Mouse (Mus musculus): ENCODE measurements around the gene Nol4l.
"Not testable (repeated sequence)": the region's sequence is repeated elsewhere in the genome, so short reads cannot be mapped to it uniquely, and the experiment has no call there.

The Nol4l gene

DNA sequence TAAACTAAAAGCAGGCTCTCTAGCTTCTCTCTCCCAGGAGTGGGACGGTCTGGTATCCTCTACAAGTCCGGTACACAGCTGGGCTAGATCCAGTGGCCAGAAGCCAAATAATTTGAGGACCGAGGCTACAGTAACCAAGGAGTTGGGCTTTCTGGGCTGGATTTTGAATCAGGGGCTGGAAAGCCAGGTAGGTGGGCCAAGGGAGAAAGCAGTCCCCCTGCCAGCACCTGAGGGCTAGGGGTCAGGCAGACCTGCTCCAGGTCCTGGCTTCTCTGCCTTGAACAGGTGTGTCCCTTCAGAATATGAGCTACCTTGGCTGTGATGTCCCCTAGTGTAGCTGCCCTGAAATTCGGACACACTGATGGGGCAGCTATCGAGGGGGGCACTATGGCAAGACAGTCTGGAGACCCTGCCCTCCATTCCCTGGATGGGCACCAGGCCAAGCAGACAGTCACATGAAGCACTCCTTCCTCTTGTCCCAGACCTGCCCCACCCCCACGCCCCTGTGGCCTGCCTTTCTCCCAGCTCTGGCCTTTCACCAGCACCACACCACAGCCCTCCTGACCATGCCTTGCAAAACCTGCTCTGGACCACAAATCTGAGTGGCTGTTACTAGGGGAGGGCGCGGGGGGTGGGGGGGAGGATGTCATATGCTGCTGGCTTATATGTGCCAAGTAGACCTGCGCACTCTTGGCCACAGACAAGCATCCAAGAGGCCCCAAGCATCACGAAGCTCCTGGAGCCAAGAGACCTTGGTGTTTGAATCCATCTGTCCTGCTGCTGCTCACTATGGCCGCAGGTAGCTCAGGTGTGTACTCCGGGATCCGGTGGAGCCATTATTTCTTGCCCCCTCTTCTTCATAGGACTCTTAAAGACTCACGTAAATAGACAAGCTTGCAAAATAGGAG, 17.1 kb downstream of the Nol4l start:
- no peak for DNase-seq (ENCODE audit: low spot score)

DNA sequence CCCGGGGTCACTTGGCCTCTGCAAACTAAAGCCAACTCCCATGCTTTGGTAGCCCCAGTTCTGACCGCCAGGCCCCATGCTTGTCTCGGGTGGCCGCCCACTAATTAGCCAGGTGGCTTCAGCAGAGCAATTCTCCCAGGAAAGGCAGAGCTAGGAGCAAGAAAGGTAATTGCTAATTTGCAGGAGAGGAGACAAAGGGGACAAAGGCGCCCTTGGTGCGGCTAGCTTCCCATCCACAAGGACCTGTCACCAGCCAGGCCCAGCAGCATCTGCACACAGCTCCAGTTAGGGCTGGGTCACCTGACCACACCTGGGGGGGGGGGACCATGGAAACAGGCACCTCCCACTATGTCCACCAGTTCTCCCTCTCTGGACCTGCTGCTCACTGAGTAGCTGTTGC, 18.2 kb downstream of the Nol4l start:
- no peak for DNase-seq (ENCODE audit: low spot score)

DNA sequence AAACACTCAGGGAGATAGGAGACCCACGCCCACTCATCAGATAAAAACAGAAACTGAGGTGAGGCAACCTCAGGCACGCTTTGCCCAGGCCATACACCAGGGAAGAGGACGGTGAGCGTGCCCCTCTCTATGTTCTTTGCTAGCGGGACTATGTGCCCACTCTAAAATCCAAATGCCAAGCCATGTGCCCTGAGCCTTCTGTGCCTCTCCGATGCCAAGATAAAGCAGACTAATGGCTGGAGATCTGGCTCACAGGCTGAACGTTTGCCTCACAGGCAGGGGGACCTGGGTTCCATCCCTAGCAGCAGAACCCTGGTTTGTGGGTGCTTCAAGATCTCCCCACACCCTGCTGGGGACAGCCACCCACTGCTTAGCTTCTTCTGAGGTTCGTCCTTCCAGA, 19.6 kb downstream of the Nol4l start:
- no peak for DNase-seq (ENCODE audit: low spot score)

DNA sequence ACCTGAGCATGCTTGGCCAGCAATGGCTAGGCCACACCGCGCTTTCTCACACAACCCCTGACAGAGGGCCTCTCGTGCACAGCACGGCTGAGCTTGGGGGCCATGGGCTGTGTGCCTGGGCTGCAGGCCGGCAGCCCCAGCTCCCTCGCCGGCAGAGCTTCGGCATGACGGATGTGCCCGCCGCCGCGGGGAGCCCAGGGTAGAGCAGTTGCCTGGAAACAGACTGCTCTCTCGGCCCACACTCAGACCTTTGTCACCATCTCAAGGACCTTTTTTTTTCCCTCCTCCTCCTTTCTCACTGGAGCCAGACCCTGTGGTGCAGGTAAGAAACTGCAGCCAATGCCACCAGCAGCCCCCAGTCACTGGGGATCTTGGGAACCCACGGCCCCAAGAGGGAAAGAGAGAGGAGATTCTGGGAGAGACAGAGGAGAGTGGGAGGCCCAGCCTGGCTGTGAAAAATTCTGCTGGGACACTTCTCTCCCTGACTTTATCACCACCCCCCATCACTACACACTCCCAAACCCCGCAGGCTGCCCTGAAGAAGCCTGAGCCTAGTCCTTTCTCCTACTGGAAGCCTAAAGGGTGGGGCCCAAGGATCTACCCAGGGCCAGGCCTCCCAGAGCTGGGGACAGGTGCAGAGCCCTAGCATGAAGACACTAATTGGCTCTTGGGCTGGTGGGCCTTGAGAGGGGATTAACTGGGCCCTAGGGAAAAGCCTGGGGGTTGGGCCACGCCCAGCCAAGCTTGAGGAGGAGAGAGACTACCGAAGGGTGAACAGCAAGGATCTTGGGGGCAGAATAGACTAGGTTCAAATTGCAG, 20.4 kb downstream of the Nol4l start:
- DNase-seq (ENCODE audit: low spot score): no peak

DNA sequence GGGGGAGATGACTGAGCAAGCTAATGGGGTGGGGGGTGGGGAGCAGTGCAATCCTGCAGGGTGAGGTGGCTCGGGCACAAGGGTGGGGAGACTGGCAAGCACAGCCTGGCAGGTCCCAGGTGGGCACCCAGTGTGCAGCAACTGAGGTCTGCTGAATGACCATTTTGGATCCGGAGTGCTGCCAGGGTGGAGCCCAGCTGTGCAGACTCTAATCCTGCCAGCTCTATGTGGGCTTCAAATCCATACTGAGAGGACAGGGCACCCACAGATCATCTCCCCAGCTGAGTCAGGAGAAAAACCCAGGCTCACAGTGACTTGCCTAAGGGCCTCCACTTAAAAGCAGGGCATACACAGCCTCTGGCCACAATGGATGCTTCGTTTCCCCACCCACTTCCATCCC, 21.4 kb downstream of the Nol4l start:
- DNase-seq (ENCODE audit: low spot score): no peak

DNA sequence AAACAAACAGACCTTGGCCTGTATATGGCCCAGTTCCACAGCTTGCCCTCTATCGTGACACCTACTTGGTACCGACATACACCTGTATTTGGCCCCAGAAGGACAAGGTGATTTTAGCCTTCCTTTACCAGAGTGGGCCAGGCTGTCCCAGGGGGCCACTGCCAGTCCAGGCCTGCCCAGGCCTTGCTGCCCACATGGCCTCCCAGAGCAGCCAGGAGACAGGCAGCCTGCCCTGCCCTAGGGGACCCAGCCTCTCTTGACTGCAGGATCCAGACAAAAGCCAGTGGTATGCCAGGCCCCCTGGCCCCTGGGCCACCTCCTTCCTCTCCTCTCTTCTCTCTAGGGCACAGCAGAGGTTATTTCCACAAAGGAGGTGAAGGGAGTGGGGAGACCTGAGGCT, 21.8 kb downstream of the Nol4l start:
- DNase-seq (ENCODE audit: low spot score): no peak

DNA sequence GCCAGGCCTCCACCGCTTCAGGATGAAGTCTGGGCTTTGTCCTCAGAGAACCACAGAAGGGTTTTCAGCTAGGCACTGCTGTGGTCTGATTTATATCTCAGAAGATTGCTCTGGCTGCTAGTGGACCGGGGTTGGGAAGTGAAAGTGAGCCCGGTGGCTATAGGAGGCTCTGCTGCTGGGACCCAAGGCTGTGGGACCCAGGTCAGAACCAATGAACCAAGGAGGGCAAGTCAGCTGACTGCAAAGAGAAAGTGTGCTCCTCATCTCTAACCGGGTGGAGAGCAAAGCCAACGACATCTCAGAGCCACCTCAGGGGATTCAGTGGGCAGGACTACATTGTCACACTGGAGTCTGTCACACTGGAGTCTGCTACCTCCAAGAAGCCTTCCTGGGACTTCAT, 23.4 kb downstream of the Nol4l start:
- no peak for DNase-seq (ENCODE audit: low spot score)

DNA sequence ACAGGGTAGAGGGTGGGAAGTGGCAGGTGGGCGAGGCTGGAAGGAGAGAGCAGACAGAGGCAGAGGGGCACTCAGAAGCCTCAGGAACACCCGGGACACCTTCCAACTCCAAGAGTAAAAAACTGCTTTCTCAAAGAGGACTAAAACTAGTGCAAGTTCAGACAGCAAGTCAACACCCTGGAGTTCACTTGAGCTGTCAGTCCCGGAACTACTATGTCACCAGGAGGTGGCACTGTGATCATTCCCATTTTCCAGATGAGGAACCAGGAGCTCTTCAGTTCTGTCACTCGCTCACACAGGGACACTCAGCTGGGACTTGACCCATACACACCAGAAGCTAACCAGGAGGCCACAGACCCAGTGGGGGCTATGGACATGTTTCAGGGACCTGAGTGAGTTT, 30.6 kb downstream of the Nol4l start:
- peak; percentile 51 for DNase-seq (ENCODE audit: low spot score)

DNA sequence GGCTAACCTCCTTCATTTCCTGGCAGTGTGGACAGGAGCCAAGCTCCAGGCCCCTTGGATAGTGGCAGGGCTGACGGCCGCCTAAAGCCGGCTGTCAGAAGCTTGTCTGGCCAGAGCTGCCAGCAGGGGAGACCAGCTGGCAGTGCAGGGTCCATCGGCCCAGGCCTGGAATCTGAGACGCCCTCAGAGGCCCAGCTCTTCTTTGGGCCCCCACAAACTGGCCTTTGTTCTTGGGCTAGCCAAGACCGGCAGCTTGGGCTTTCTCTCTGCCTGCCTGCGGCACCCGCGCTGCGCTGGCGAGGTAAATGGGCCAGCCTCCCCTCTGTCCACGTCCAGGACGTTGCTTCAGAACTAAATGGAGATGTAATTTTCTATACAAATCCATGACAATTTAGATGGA, 32.9 kb downstream of the Nol4l start:
- DNase-seq (ENCODE audit: low spot score): no peak

DNA sequence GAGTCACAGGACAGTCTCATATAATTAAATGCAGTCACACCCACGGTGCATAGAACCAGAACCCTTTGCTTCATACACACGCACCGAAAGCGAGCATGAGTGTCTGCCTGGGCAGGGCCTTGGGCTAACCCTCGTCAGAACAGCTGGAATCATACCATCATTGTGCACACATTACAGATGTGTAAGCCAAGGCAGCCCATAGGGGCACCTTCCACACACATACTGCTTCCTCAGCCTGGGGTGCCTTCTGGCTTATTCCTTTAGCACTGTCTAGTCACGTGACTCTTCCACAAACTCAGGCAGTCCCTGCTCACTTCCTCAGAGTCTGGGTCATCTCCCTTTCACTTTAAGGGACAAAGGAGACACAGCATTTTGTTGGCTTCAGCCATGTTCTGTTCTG, 33.5 kb downstream of the Nol4l start:
- no peak for DNase-seq (ENCODE audit: low spot score)

DNA sequence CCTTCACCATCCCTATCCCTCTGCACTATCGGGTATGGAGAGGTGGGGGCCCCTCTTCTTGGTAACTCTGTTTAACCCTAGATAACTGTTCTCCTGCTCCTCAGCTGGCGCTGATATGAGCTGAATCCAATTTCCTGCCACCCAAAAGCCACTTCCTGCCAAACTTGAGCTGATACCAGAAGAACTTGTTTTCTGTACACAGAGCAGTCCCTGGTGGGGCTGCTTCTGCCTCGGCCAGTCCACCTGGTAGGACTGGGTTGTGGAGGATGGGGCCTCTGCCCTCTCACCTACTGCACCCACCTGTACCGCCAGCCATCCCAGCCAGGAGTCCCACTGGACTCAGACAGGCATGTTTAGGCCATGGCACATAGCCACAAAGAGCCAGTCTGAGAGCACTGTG, 34.0 kb downstream of the Nol4l start:
- peak; percentile 84 for DNase-seq (ENCODE audit: low spot score)

DNA sequence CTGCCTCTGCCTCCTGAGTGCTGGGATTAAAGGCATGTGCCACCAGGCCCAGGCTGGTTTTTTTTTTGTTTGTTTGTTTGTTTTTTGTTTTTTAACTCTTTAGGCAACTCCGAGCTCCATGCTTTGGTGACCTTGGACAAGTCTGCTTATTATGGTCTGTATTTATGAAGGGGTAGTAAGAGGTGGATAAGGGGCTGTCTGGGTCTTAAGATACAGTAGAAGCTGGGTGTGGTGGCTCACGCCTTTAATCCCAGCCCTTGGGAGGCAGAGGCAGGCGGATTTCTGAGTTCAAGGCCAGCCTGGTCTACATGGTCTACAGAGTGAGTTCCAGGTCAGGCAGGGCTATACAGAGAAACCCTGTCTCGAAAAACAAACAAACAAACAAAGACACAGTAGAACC, 34.4 kb downstream of the Nol4l start:
- DNase-seq (ENCODE audit: low spot score): not testable (repeated sequence)

DNA sequence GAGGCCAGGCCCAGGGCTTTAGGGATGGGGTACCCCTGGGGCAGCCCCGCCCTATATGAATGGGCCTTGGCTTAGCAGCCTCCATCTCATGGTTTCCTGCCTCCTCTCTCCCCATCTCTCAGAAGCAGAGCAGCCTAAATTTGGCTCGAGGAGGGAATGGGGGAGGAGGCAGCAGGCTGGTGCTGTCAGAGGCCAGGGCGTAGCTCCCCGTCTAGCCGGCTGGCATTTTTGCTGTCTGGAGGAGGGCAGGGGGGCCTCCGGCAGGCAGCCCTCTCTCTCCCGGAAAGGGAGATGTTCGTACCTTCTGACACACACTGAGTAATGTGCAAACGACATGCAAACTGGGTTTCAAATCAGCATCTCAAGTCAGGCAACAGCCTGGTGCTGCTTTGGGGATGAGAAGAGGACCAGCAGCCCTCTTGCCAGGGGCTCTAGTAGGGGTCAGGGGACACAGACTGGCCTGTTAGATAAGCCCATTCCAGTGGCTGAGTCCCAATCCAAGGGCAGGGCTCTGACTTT, 35.4 kb downstream of the Nol4l start:
- peak; percentile 70 for DNase-seq (ENCODE audit: low spot score)

DNA sequence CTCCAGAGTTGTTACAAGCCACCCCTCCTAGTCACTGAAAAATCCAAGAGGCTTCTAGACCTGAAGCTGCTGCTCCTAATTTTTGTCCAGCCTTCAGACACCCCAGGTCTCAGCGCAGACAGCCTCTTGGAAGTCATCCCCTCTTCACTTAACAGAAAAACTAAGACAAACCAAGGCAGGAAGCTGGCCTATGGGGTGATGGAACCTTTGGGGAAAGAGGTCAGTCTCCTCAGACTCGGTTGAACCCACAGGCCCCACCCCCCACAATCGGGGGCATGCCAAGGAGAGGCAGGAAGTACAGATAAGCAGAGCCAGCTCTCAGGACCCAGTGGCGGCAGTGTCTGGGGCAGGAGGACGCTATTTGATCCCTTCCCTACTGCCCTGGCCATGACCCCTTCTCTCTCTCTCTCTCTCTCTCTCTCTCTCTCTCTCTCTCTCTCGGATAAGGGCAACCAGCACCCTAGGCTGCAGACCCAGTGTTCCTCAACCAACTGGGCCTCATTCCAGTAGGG, 35.9 kb downstream of the Nol4l start:
- peak; percentile 70 for DNase-seq (ENCODE audit: low spot score)

DNA sequence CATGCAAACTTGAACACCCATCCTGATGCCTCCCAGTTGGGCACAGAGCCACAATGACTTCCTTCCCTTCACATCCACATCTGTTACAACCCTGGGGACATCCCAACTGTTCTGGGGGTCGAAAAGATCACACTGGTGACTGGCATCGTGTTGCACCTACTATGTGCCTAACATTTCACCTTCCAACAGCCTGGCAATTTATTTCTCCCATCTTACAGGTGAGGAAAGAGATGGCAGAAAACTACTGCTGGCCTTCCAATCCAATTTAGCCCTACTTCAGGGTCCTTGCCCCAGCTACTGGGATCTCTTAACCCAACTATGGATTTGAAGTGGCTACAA, 36.4 kb downstream of the Nol4l start:
- no peak for DNase-seq (ENCODE audit: low spot score)

DNA sequence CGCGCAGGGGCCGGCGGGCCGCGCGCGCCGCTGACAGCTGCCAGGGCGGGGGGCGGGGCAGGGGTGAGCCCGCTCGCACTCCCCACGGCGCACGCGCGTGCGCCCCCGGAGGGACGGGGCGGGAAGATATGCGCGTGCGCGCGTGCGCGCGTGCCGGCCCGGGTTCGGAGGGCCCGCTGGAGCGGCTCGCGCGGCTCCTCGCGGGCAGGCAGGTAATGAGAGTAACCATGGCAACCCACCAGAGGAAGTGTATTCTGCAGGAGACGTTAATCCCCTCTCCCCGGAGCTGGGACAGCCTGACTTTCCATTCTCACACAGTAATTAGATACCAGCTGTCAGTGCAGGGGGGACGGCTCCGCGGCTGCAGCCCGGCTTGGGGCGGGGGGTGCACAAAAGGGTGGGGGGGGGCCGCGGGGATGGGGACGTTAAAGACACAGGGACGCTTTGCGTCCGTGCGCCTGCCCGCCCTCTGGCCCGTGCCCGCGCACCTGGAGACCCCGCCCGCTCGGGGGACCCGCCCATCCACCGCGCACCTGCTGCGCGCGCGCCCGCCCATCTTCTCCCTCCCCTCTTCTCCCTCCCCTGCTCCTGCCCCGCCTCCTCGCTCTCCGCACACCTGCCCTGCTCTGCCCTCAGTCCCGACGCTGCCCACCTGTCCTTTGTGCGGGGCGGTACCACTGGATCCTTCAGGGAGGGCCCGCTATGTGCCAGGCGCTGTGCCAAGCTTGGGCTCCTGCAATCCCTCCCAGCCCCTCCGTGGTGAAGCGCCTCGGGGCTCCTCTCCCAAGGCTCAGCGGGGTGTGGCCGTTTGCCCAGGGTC, 37.0 kb downstream of the Nol4l start, which contains the start of gene 4930404H24Rik:
TSS of gene 4930404H24Rik (plus strand) at position 218 of the 820 bp plus-strand sequence.
- DNase-seq (ENCODE audit: low spot score): peak; percentile 81

DNA sequence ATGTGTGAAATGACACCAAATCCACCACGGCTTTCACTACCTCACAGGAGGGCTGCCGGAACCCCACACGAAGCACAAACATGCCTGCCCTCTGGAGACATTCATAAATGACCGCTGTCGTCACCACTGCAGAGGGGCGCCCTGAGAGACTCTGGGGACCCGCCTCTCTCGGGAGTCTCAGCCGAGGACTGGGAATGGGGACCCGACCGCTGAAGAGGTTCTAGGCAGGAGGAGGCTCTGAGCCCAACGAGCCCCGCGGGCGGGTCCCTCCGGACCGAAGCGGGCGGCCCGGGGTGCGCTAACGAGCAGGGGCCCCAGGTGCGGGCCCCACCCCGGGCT, 37.6 kb downstream of the Nol4l start:
- DNase-seq (ENCODE audit: low spot score): no peak

DNA sequence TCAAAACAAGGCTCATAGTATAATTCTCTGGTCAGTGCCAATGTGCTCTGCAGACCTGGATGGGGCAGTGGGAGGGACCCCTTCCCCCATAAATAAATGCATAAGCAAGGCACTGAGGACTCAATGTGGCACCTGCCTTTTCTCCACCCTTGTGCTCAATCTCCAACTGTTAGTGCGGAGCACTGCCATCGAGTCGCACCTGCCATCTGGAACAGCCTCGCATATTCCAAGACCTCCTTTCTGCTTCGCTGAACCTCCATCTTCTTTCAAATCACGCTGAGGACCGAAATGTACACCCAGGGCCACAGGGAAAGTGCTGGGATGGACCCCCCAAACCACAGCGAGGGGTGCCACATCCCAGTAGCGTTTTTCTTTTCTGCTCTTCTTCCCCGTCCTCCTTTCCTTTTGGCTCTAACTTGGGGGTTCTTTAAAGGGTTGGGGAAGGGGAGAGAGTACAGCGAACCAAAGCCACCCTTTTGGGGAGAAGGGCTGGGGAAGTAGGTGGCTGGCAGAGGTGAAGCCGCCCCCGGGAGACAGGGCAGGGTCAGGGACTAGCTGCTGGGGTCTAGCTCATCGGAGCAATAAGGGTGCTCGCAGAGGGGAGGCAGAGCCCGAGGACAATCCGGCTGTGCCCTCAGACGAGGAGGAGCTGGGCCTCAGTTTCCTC, 38.1 kb downstream of the Nol4l start:
- no peak for DNase-seq (ENCODE audit: low spot score)

DNA sequence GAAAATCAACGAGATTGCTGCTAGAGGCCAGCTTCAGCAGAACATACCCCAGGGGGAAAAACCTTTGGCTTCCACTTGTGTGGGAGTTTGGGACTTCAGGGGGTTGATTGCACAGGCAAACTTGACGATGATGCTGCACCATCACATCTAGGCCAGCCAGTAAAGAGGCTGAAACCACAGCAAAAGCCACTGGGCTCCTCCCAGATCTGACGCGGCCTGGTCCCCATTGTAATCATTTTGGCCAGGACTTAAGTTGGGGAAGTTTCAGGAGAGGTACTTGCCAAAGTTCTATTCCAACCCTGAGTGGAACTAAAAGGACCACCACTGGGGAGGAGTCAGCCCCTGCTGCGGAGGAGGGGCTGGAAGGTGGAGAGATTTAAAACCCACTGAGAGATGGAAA, 38.8 kb downstream of the Nol4l start:
- no peak for DNase-seq (ENCODE audit: low spot score)

DNA sequence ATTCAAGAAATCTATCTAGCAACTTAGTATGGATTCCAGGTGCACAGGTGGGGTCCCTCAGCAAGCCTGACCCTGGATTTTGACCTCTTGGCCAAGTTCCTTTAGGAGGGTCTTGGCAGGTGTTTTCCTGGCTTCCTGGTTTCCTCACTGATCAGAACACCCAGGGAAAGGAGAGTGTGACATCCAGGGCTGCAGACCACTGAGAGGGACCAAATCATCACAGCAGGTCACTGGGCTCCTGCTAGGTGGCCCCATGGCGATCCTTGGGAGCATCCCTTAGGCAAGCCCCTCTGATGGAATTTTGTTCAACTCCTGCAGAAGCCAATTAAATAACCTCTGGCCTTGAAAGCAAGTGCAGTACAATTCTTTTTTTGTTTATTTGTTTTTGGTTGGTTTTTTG, 39.7 kb downstream of the Nol4l start:
- no peak for DNase-seq (ENCODE audit: low spot score)

DNA sequence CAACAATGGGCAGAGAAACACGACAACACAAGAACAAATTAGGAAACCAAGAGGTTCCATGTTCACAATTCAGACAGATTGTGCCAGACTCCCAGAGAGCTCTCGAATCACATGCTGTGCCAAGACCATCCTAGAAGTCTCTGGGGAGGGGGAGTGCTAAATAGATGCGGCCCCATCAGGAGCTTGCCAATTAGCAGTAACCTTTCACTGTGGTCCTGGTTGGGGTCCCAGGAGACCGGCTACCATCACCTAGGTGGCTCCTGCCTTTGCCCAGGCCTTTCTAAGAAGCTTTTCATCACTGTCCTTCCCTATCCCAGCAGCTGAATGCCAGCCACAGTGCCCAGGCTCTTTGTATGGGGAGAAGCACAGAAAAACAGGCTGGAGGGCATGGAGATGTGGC, 45.7 kb downstream of the Nol4l start:
- no peak for DNase-seq (ENCODE audit: low spot score)

All from urinary bladder, postnatal 14 days (tissue).